Mouse (Mus musculus) embryo, embryonic 11 days (tissue): Measurements from ENCODE around the gene Ppp6c.
"Not testable (repeated sequence)": the region's sequence is repeated elsewhere in the genome, so short reads cannot be mapped to it uniquely, and the experiment has no call there.

ENCODE experiments used
- DNase-seq: peaks from one replicate; pipeline ENCODE4 v3.0.0-alpha.2; 2015

The Ppp6c gene

GRCm38 (mm10) chr2:39226019-39226640, at the start of gene Ppp6c:
Gene Ppp6c (minus strand): TSS chr2:39226451.
- peak; percentile 98 for DNase-seq

- DNase-seq, result peak; percentile 55
Measured at GRCm38 (mm10) chr2:39268357-39268756, 42.1 kb upstream of the Ppp6c start.

DNA sequence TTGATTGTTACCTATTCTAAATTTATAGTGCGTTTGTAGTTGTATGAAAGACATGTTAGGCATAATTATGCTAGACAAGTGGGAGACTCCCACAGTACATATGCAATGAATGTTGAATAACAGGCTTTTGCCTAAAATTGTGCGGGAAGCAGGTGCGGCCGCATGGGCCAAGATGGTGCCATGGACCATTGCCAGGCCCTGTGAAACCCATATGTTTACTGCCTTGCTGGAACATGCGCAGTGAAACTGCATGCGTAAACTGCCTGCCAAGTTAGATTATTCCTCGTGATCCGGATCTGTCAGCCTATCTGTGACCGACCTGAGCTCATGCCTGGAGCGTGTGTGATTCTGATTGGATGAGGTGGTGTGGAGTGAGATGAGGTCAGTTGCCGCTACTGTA, 26.0 kb upstream of the Ppp6c start:
- not testable (repeated sequence) for DNase-seq

DNA sequence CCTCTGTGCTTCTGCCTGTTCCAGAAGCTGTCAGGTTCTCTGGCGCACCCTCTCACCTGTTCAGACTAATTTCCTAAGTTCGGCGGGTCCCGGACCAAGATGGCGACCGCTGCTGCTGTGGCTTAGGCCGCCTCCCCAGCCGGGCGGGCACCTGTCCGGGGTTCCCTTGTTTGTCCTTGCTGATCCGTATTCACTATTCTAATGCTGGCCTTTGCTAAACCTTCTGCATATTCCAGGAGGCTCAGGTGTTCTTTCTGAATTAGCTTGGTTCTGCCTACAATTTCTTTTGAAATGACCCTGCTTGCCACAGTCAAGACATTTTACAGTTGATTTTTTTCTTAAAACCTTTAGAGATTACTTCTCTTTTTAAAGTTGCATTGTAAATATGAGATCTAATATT, 20.6 kb upstream of the Ppp6c start:
- DNase-seq, result not testable (repeated sequence)

DNA sequence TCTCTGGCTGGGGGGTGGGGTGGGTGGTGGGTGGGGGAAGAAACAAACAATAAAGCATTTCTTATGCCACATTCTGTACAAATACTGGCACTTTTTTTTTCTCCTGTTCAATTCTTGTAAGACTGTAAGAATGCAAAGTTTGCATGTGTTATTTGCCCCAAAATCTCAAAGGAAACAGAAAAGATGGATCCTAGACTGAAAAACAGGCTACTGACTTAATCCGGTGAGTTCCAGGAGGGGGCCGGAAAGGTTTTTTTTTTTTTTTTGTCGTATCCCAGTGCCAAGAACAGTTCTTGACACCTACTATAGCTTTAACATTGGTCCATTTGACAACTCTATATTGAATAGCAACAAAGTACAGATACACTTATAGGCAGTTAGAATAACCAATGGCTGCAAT, 480 bp upstream of the Ppp6c start:
- no peak for DNase-seq

DNA sequence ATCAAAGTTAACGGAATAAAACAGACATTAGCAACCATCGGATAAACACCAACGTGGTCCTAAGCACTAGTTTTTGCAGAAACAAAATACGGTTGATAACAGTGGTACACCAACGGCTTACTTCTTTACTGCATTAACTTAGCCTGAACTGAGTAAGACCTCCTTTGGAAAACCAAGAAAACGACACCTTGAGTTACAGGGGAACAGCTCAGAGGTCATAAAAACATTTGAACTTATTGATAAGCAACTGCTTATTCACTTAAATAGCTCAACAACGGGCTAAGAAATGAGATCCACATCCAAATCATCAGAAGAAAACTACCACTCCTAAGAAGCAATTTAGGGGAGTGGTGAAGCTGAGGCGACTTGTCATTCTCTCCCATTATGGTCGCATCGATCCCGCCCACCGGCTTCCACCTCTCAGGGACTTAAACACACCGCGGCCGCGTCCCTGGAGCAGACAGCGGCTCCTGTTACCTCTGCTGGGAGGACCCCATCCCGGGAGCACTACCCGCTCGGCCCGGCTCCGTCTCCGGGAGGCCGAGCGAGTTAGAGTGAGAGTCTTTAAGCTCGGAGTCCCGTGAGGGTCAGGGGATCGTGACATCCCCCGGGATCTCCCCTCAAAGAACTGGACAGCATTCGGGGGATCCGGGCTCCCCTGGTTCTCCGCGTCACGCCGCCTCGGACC, 776 bp downstream of the Ppp6c start:
- peak; percentile 3 for DNase-seq

GRCm38 (mm10) chr2:39224621-39225020, 1.6 kb downstream of the Ppp6c start:
- no peak for DNase-seq

GRCm38 (mm10) chr2:39220010-39220409, 6.2 kb downstream of the Ppp6c start:
- no peak for DNase-seq

DNA sequence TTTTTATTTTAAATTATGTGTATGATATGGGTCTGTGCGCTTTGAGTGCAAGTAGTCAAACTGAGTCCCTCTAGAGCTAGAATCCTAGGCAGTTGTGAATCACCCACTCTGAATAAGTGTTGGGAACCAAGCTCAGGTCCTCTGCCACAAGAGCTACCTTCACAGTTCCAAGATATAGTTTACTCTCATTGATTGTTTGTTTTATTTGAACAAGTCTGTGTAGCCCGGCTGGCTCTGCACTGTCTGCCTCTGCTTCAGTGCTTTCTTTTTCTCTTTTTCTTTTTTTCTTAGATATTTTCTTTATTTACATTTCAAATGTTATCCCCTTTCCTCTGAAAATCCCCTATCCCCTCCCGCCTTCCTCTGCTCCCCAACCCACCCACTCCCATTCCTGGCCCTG, 7.2 kb downstream of the Ppp6c start:
- no peak for DNase-seq

GRCm38 (mm10) chr2:39217150-39217549, 9.1 kb downstream of the Ppp6c start:
- DNase-seq, result no peak

DNA sequence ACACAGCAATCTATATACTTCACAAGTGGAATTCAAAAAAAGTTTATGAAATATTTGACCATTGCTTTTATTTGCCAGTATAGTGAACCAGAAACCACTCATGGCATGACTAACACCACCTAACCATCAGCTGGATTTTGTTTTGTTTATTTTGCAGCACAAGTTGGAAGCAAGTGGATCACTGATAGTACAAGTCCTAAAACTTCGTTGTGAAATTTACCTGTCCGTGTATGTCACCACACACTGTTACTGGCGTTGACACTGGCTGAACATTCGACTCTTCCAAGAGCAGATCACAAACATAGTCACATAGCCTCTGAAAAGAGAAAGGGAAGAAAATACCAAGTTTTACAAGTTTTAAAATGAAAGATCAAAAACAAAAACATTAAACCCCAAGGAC, 15.5 kb downstream of the Ppp6c start:
- no peak for DNase-seq

GRCm38 (mm10) chr2:39203359-39203758, 22.9 kb downstream of the Ppp6c start:
- no peak for DNase-seq

GRCm38 (mm10) chr2:39194809-39195208, 31.4 kb downstream of the Ppp6c start:
- DNase-seq, result no peak

- peak; percentile 99 for DNase-seq
Measured at GRCm38 (mm10) chr2:39190561-39191056, 35.6 kb downstream of the Ppp6c start, which contains the start of gene Scai. Gene Scai (minus strand): TSS chr2:39190734.

DNA sequence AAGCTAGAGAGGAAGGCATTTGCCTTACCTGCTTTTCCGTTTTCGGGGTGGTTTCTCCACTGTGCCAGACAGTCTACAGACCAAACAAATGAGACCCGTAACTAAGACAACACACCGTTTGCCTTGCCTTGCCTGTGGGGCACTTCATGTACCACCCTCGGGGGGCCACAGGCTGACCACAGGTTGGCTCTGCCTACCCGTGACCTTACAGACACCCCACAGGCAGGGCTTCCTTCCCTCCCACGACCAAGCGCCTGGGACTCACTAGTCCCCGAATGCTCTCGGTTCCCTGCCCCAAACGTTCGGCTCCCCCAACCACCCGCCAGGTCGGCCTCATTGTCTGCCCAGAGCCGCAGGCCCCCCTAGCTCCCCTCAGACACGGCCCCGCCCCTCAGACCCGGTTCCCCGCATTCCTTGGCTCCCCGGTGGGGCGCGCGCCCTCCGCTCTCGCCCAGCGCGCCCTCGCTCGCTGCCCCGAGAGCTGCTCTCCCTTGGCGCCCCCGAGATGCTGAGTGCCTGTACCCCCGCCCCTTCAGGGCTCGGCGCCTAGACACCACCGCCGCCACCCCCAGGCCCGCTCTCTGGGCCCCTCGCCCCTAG, 36.2 kb downstream of the Ppp6c start:
- DNase-seq, result no peak

- DNase-seq, result no peak
Measured at GRCm38 (mm10) chr2:39185942-39186341, 40.3 kb downstream of the Ppp6c start.

- DNase-seq, result no peak
Measured at GRCm38 (mm10) chr2:39183587-39183986, 42.7 kb downstream of the Ppp6c start.

DNA sequence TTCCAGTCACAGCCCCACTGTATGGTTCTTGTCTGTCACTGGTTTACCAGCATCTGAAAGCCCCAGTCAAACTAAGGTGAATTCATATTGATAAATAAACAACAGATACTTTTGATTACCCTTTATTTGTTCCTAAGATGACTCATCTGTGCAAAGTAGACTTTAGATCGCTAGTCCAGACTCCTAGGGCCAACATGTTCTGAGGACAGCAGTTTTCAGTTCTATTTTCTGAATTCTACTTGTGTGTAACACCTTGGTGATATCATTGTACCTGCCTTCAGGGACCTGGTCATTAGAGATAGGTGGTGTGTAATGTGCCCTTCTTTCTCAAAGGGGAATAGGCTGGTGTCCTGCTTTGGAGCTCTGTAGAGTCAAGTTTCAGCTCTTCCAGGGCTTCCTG, 65.3 kb downstream of the Ppp6c start:
- no peak for DNase-seq

- no peak for DNase-seq
Measured at GRCm38 (mm10) chr2:39157916-39158315, 68.3 kb downstream of the Ppp6c start.

- no peak for DNase-seq
Measured at GRCm38 (mm10) chr2:39156821-39157220, 69.4 kb downstream of the Ppp6c start.

GRCm38 (mm10) chr2:39150943-39151342, 75.3 kb downstream of the Ppp6c start:
- no peak for DNase-seq

GRCm38 (mm10) chr2:39148075-39148474, 78.2 kb downstream of the Ppp6c start:
- DNase-seq, result no peak

- DNase-seq, result no peak
Measured at GRCm38 (mm10) chr2:39146469-39146868, 79.8 kb downstream of the Ppp6c start.
